Mouse (Mus musculus): ENCODE results near the gene Pfpl. TPM values are rescaled to one million over a fixed set of nuclear protein-coding genes. Genes with fewer than 3 reads are reported as not detected.

The Pfpl gene
- total RNA-seq, 2 experiments from 2014 or later: not detected

DNA sequence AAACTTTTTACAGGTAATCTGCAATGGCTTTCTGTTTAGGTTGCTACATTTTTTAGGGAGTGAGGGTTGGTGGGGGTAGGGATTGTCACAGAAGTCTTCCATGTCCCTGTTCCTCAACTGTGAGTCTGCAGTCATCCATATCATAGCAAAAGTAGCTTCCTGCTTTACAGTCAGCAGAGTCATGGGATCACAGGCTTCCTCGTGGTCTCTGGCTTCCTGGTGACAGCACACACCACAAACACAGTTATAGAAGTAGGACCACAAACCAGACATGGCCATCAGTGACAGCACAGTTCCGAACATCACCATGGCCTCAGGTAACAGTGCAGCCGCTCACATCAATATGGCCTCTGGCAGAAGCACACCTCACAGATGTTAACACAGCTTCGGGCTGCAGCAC lies 14.9 kb downstream of the Pfpl start:
- no peak for TF ChIP-seq CTCF (IDR thresholded peaks at IDR 0.05)
- intact Hi-C loops (cut with DNase I): no loop called here
- DNase-seq: no peak
- Histone ChIP-seq H3K27ac (no peak overlapping the region), H3K4me3 (no peak overlapping the region)

DNA sequence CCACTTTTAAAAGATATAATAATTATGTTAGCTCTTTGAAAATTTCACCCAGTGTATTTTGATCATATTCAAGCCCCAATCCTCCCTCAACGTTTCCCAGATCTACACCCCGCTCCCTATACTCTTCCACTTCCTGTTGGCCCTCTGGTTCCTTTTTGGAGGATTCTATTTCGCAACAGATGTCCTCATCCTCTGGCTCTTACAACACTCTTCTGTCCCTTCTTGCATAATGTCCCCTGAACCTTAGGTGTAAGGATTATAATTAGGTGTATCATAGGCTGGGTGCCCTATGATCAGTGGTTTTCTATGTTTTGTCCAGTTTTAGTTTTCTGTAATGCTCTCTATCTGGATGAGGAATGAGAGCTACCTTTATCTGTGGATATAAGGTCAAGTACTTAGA lies 17.3 kb downstream of the Pfpl start:
- intact Hi-C loops (cut with DNase I): no loop called here
- Histone ChIP-seq H3K4me3 (no peak overlapping the region), H3K27ac (no peak overlapping the region)
- TF ChIP-seq CTCF (IDR thresholded peaks at IDR 0.05): no peak
- DNase-seq: no peak

DNA sequence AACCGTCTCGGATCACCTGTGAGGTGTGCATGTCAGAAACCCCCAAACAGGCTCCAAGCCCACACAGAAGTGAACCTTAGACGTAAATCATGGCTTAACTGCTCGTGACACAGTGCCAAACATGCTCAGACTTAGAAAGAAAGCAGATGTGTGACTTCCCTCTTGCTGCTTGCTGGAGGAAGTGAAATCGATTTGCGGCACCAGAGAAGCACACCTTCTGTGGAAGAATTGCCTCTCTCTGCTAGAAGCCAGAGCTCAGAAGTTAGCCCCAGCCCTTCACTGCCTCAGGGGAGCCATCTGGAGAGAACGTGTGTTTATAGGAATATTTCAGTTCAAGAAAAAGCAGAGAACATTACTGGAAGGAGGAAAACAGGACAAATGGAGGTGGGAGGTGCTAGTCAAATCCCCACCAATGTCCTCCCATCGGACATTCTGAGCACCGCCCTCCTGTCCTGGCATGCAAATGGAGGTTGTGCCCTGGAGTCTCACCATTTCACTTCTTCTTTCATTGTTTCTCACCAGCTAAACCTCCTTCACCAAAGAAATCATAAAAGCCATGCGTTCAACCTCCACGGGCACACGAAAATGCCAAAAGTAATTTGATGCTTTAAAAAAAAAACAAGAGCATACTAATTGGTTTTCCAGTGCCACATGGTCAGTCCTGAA lies 29.8 kb downstream of the Pfpl start:
- TF ChIP-seq CTCF (IDR thresholded peaks at IDR 0.05): no peak
- intact Hi-C loops (cut with DNase I): no loop called here
- 0 out of 2 replicates have a peak overlapping the region, but pooled peaks have one; percentile 16 for H3K27ac ChIP-seq
- H3K4me3 ChIP-seq: peak overlapping the region; percentile 43
- DNase-seq: no peak

DNA sequence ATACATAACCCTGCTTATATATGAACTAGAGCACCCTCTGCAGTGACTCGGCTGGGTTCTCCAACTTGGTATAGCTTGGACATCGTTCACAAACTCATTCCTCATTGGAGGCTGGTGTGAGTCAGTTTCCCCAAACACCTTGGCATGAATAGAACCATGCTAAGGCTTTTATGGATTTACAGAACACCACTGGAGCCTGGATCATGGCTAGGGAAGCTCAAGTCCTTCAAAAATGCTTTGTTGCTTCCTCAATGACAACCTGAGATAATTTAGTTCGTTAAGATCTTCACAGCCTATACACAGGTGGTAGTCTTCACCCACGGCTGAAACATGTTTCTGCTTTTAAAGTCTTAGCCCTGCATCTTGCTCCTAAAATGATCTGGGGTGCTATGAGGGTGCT lies 31.8 kb downstream of the Pfpl start:
- DNase-seq: no peak
- intact Hi-C loops (cut with DNase I): no loop called here
- no peak for TF ChIP-seq CTCF (IDR thresholded peaks at IDR 0.05)
- Histone ChIP-seq H3K4me3 (no peak overlapping the region), H3K27ac (no peak overlapping the region)

DNA sequence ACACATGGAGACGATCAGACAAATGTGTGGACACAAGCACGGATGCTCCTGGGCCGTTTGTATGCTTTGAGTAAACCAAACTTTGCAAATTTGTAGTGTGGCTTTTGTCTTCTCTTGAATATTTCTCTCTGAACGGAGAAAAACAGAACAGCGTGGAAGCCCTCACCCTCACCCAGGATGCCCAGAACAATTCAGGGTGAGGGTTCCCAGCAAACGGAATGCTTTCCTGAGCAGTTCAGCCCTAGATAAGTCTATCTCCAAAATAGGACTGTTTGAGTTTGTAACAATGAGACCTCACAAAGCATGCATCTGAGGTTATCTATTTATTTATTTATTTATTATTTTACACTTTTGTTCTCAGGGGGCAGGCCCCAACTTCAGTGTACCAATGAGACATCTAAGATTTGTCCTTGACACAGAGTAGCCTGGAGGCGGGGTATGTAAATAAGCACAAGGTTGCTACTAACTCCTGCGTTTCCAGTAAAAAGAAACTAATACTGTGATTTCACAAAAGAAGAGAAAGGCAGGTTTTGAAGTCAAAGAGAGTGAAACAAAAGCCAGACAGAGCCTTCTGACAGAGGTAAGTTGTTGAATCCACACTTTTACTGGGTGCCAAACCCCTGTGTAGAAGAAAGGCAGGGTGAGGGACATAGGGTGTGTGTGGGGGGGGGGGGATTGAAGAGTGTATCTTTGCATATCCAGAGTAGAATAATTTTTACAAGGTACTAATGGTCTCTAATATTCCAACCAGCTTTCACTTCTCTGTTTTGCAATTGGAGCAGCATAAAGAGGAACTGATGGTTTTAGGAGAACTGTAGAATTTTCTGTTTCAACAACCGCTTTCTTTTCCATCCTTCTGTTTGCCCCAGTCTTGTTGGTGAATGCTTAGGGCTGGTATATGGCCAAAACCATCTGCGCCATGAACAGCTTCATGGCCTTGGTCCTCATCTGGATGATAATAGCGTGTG lies 32.9 kb downstream of the Pfpl start, which contains the start of gene Mpeg1:
Gene Mpeg1, plus strand, starts transcription at position 498 of the 968 bp plus-strand sequence.
- H3K27ac ChIP-seq: 0 out of 2 replicates have a peak within 1 kb of the TSS, but pooled peaks have one; percentile 12
- no peak for TF ChIP-seq CTCF (IDR thresholded peaks at IDR 0.05)
- no peak for DNase-seq
- intact Hi-C loops (cut with DNase I): loop anchor here (10.0 kb wide), 1 partner anchor 134 kb away; the partner anchor contains the start of gene Gm4952
- H3K4me3 ChIP-seq: no peak within 1 kb of the TSS

DNA sequence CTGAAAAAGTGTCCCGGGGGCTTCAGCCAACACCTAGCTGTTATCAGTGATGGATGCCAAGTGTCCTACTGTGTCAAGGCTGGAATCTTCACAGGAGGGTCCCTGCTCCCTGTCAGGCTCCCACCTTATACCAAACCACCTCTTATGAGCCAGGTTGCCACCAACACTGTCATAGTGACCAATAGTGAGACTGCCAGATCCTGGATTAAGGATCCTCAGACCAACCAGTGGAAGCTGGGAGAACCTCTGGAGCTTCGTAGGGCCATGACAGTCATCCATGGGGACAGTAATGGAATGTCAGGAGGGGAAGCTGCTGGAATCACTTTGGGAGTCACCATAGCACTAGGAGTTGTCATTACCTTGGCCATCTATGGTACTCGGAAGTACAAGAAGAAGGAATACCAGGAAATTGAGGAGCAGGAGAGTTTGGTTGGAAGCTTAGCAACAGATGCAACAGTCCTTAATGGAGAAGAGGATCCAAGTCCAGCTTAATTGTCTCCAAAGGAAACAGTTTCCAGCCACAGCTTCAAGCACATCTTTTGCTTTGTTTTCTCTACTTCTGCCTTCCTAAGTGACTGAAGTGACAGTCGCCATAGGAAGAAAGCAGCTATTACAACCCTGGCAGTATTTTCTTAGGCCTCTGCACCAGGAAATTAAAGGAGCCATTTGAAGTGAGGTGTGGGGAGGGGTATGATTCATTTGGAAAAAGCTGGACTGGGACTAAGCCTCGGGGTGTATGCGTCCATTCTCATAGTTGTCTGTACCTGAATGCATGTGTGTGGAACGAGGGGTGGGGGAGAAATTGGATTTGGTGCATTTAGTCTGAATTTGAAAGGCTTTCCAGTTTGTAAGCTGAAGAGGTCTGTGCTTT lies 35.4 kb downstream of the Pfpl start:
- no peak for DNase-seq
- H3K27ac ChIP-seq: peak overlapping the region; percentile 66
- intact Hi-C loops (cut with DNase I): loop anchor here (10.0 kb wide), 1 partner anchor 132 kb away; the partner anchor contains the start of gene Gm4952
- TF ChIP-seq CTCF (IDR thresholded peaks at IDR 0.05): no peak
- no peak overlapping the region for H3K4me3 ChIP-seq

DNA sequence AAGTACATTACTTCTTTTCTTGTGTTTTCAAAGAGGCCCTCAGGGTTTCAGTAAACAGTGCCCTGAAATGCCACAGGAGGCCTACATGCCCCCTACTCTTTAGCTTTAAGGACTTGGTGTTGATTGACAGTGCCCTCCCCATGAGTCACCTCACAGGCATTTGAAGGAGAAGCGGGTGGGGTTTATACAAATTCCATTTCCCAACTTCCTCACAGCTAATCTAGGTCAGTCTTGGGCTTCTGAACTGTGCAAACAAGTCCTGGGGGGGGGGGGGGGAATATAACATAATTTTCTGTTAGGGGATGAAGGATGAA lies 36.0 kb downstream of the Pfpl start:
- TF ChIP-seq CTCF (IDR thresholded peaks at IDR 0.05): no peak
- peak; percentile 42 for DNase-seq
- H3K27ac ChIP-seq: peak overlapping the region; percentile 66
- no peak overlapping the region for H3K4me3 ChIP-seq
- intact Hi-C loops (cut with DNase I): loop anchor here (10.0 kb wide), 1 partner anchor 131 kb away; the partner anchor contains the start of gene Gm4952

DNA sequence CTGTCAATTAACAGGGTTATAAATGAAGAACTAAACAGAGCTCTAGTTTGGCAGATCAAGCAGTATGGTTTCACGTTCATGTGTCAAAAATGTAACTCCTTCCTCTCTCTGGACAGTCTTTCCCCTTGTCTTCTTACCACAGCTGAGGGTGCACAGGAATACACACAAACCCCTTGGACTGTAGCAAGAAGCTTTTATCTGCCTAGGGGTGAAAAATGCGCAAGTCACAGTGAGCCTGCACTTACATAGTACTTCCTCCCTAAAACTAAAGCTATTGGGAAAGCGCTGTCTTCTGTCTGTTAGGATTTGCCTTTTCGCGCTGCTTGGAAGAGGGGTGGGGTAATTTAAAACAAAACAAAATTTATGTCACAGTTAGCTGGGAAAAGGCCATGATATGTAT lies 36.4 kb downstream of the Pfpl start:
- Histone ChIP-seq H3K27ac (peak overlapping the region; percentile 44), H3K4me3 (no peak overlapping the region)
- intact Hi-C loops (cut with DNase I): loop anchor here (10.0 kb wide), 1 partner anchor 131 kb away; the partner anchor contains the start of gene Gm4952

DNA sequence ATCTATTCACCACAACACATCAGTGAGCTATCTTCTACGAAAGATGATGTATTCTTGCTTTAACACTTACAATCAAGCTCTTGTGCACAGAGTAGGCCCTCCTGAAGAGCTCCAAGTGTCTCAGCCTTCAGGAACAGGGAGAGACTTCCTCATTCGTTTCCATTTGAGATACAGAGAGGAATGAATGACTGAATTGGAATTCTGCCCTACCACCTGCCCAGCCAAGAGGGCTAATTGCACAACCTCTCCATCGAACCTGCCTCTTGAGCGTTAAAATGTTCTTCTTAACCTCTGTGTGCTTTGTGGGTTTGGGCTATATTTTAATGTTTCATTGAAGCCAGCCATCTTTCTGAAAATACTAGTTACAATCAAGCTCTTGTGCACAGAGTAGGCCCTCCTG lies 37.0 kb downstream of the Pfpl start:
- Histone ChIP-seq H3K4me3 (no peak overlapping the region), H3K27ac (peak overlapping the region; percentile 44)
- intact Hi-C loops (cut with DNase I): loop anchor here (5.0 to 10.0 kb wide), 2 partner anchors 38 to 130 kb away; partner anchors contain the start of genes Dtx4 and Gm4952
- no peak for TF ChIP-seq CTCF (IDR thresholded peaks at IDR 0.05)
- DNase-seq: no peak

More for the DNA sequence above, 36.4 kb downstream of the Pfpl start:
- TF ChIP-seq CTCF (IDR thresholded peaks at IDR 0.05): no peak
- no peak for DNase-seq

DNA sequence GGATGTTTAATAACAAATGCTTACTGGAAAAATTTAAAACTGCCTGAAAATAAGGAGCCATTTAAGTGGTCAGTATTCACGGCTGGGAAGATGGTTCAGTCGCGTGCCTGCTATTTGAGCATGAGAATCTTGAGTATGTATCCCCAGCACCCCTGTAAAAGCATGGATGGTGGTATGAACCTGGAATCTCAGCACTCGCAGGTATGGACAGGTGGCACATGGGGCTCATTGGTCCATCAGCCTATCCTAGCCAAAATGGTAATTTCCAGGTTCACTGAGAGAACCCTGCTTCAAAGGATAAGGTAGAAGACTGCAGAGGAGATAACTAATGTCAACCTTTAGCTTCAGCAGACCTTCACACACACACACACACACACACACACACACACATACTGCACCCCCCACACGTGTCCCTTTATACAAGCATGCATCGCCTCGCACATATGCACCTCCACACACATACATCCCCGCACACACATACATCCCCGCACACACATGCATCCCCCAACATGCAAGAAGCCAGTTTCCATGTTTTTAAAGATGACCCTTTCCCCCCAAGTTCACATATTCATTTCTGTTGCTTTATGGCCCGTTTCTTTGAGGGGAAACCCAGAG lies 37.9 kb downstream of the Pfpl start:
- intact Hi-C loops (cut with DNase I): loop anchor here (5.0 to 10.0 kb wide), 2 partner anchors 37 to 129 kb away; partner anchors contain the start of genes Dtx4 and Gm4952
- no peak for TF ChIP-seq CTCF (IDR thresholded peaks at IDR 0.05)
- no peak overlapping the region for H3K27ac ChIP-seq

DNA sequence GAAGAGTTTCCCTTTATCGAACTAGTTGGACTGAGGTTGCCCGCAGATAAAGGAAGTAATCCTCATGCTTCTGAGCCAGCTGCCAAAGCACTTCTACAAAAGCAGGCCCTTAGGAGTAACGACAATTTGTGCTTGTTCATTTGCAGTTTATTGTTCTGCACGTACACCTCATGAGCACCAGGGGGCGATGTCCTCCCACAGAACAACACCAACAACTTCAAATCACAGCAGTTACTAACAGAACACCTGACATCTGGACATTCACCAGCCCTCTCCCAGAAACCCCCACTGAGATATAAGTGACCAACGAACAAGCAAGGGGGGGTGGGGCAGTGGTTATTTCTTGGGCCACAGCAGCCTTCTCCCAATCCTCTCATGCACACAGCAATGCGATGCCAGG lies 38.5 kb downstream of the Pfpl start:
- Histone ChIP-seq H3K27ac (no peak overlapping the region), H3K4me3 (no peak overlapping the region)
- intact Hi-C loops (cut with DNase I): loop anchor here (5.0 to 10.0 kb wide), 2 partner anchors 36 to 129 kb away; partner anchors contain the start of genes Dtx4 and Gm4952
- peak; percentile 66 for DNase-seq
- peak; percentile 88 for TF ChIP-seq CTCF (IDR thresholded peaks at IDR 0.05)

More for the DNA sequence above, 37.9 kb downstream of the Pfpl start:
- no peak overlapping the region for H3K4me3 ChIP-seq
- DNase-seq: no peak

Measured in gastrocnemius, adult 2 months (tissue).